Mouse (Mus musculus) G1E (cell line): Measurements from ENCODE around the gene Olfr724. TPM values are rescaled to one million over a fixed set of nuclear protein-coding genes. Genes with fewer than 3 reads are reported as not detected.
"Not testable (repeated sequence)": the region's sequence is repeated elsewhere in the genome, so short reads cannot be mapped to it uniquely, and the experiment has no call there.

Experiments used
- ATAC-seq: 2 replicates; pipeline ENCODE4 v1.8.0; 2016; ENCODE audit warnings: mild to moderate bottlenecking; ENCODE audit not compliant: insufficient number of reproducible peaks, poor library complexity, low FRiP score, severe bottlenecking; ENCODE audit errors: extremely low read depth
- DNase-seq: peaks from one replicate; pipeline ENCODE4 v3.0.0; 2012; ENCODE audit warnings: low spot score
- H3K27me3 ChIP-seq: 2 replicates; pipeline ENCODE4 v1.6.1; 2012; ENCODE audit warnings: mild to moderate bottlenecking, low read length, inconsistent platforms; ENCODE audit not compliant: insufficient read depth
- H3K36me3 ChIP-seq: replicated peaks from 2 replicates; pipeline ENCODE3; 2012; ENCODE audit warnings: mild to moderate bottlenecking, inconsistent platforms
- H3K4me1 ChIP-seq: 2 replicates; pipeline ENCODE4 v1.6.1; 2012; ENCODE audit warnings: low read depth, low read length, inconsistent platforms, mixed read lengths; ENCODE audit not compliant: insufficient read depth
- H3K4me3 ChIP-seq: 2 replicates; pipeline ENCODE4 v1.5.1; 2012; ENCODE audit warnings: low read depth, mild to moderate bottlenecking, inconsistent platforms, low read length, moderate library complexity, mixed read lengths
- H3K9me3 ChIP-seq: replicated peaks from 2 replicates; pipeline ENCODE4 v1.6.1; 2012; ENCODE audit warnings: inconsistent platforms
- CTCF ChIP-seq: IDR thresholded peaks from 2 replicates; pipeline ENCODE4 v1.5.1; 2012; ENCODE audit warnings: low read depth, low read length, inconsistent platforms, mixed read lengths
- GATA1 ChIP-seq: IDR thresholded peaks from 2 replicates; pipeline ENCODE4 v1.6.1; 2012; ENCODE audit warnings: borderline replicate concordance, low read length, inconsistent platforms, mixed read lengths
- GATA2 ChIP-seq: IDR thresholded peaks from 2 replicates; pipeline ENCODE4 v1.6.1; 2012; ENCODE audit warnings: low read depth, low read length, inconsistent platforms, borderline replicate concordance
- POLR2AphosphoS5 ChIP-seq: IDR thresholded peaks from 2 replicates; pipeline ENCODE4 v1.6.1; 2012; ENCODE audit warnings: low read depth, low read length, inconsistent platforms; ENCODE audit not compliant: insufficient replicate concordance
- TAL1 ChIP-seq: conservative IDR thresholded peaks from 2 replicates; pipeline ENCODE4 v1.6.1; 2012; ENCODE audit warnings: low read depth, low read length, inconsistent platforms, mixed read lengths
- polyA plus RNA-seq: library from polyadenylated mRNA; stranded (reverse); fragments of >175 nt; gene quantifications from 2 replicates; pipeline ENCODE4 v1.2.3, GENCODE M21; 2012
- total RNA-seq, 2 experiments: library from RNA; stranded (forward) in 1 of 2; stranded (reverse) in 1 of 2; fragments of 200-1000 nt in 1 of 2; fragments of >200 nt in 1 of 2; fragmentation: Nextera tagmentation in 1 of 2; gene quantifications; 2 replicates each; pipeline ENCODE4 v1.2.3; 2014 to 2017

Gene Olfr724
- total RNA-seq (2014; fragmentation: Nextera tagmentation) (not detected in 2 replicates), total RNA-seq (2017) (not detected in 2 replicates), polyA plus RNA-seq (not detected in 2 replicates)

DNA sequence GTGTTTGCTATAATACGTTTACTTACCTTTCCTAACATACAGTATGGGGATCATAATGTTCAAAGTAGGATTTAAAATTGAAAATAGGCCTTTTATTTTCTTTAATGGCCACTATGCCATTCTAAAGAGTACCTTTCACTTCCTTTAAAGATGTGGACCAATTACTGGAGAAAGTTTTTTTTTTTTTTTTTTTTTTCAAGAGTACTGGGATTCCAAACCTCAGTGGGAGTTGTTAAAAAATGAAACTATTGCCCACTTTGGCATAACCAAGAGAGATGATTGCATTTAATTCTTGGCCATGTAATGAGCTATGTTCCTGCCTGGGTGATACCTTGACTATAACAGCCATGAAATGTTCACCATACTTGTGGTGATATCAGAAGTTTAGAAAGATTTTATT is at the start of gene Olfr724:
Olfr724 (minus strand) TSS at position 101 of the 400 bp plus-strand sequence.
- not testable (repeated sequence) for DNase-seq, H3K36me3 ChIP-seq, H3K27me3 ChIP-seq, ATAC-seq, H3K9me3 ChIP-seq, H3K4me3 ChIP-seq, H3K4me1 ChIP-seq

- Histone ChIP-seq H3K9me3 (peaks cover 8% of the 10 kb centered on the region), H3K4me3 (no peak overlapping the region), H3K36me3 (no peaks in the 10 kb centered on the region), H3K27me3 (no peaks in the 10 kb centered on the region), H3K4me1 (no peaks in the 10 kb centered on the region)
- TF ChIP-seq GATA1 (no peak), TAL1 (no peak), POLR2AphosphoS5 (no peak), CTCF (no peak), GATA2 (no peak)
- ATAC-seq (no peak), DNase-seq (no peak)
These were observed 7.2 kb downstream of the Olfr724 start for GRCm38 (mm10) chr14:49955890-49956289.

DNA sequence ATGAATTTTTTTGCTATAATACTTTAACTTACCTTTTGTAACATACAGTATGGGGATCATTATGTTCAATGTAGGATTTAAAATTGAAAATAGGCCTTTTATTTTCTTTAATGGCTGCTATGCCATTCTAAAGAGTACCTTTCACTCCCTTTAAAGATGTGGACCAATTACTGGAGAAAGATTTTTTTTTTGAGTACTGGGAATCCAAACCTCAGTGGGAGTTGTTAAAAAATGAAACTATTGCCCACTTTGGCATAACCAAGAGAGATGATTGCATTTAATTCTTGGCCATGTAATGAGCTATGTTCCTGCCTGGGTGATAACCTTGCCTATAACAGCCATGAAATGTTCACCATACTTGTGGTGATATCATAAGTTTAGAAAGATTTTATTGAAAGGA is 31.4 kb downstream of the Olfr724 start, which contains the start of gene Olfr723:
Olfr723 (minus strand) TSS at position 101 of the 400 bp plus-strand sequence.
- H3K4me1 ChIP-seq, ATAC-seq, H3K4me3 ChIP-seq: not testable (repeated sequence)

More for the DNA sequence above, 31.4 kb downstream of the Olfr724 start, which contains the start of gene Olfr723:
- not testable (repeated sequence) for H3K27me3 ChIP-seq, H3K36me3 ChIP-seq, DNase-seq, H3K9me3 ChIP-seq

Other genes starting within 250 kb of the Olfr724 start
- gene Armh4, start 179.9 kb downstream of the Olfr724 start, total RNA-seq (2014; fragmentation: Nextera tagmentation): not detected in 2 replicates
- 0.12 and 0.16 TPM in 2 replicates for gene Armh4, start 179.9 kb downstream of the Olfr724 start, total RNA-seq (2017)
- gene Armh4, start 179.9 kb downstream of the Olfr724 start, polyA plus RNA-seq: not detected in 2 replicates
- not detected in 2 replicates for gene Olfr722, start 61.3 kb downstream of the Olfr724 start, total RNA-seq (2014; fragmentation: Nextera tagmentation)
- not detected in 2 replicates for gene Olfr722, start 61.3 kb downstream of the Olfr724 start, total RNA-seq (2017)
- not detected in 2 replicates for gene Olfr722, start 61.3 kb downstream of the Olfr724 start, polyA plus RNA-seq
- not detected in 2 replicates for gene Olfr723, start 31.5 kb downstream of the Olfr724 start, total RNA-seq (2014; fragmentation: Nextera tagmentation)
- not detected in 2 replicates for gene Olfr723, start 31.5 kb downstream of the Olfr724 start, total RNA-seq (2017)
- gene Olfr723, start 31.5 kb downstream of the Olfr724 start, polyA plus RNA-seq: not detected in 2 replicates
- gene Olfr725, start 77.1 kb upstream of the Olfr724 start, total RNA-seq (2014; fragmentation: Nextera tagmentation): not detected in 2 replicates
- 0.17 TPM in 1 of 2 replicates, not detected in the other for gene Olfr725, start 77.1 kb upstream of the Olfr724 start, total RNA-seq (2017)
- not detected in 2 replicates for gene Olfr725, start 77.1 kb upstream of the Olfr724 start, polyA plus RNA-seq
- not detected in 2 replicates for gene Olfr726, start 127.7 kb upstream of the Olfr724 start, total RNA-seq (2014; fragmentation: Nextera tagmentation)
- 0.27 TPM in 1 of 2 replicates, not detected in the other for gene Olfr726, start 127.7 kb upstream of the Olfr724 start, total RNA-seq (2017)
- gene Olfr726, start 127.7 kb upstream of the Olfr724 start, polyA plus RNA-seq: not detected in 2 replicates
- not detected in 2 replicates for gene Olfr727, start 159.9 kb upstream of the Olfr724 start, total RNA-seq (2014; fragmentation: Nextera tagmentation)
- not detected in 2 replicates for gene Olfr727, start 159.9 kb upstream of the Olfr724 start, total RNA-seq (2017)
- not detected in 2 replicates for gene Olfr727, start 159.9 kb upstream of the Olfr724 start, polyA plus RNA-seq
- not detected in 2 replicates for gene Olfr728, start 179.4 kb upstream of the Olfr724 start, total RNA-seq (2014; fragmentation: Nextera tagmentation)
- 0.22 and 0.23 TPM in 2 replicates for gene Olfr728, start 179.4 kb upstream of the Olfr724 start, total RNA-seq (2017)
- not detected in 2 replicates for gene Olfr728, start 179.4 kb upstream of the Olfr724 start, polyA plus RNA-seq
- not detected in 2 replicates for gene Olfr729, start 189.6 kb upstream of the Olfr724 start, total RNA-seq (2014; fragmentation: Nextera tagmentation)
- gene Olfr729, start 189.6 kb upstream of the Olfr724 start, total RNA-seq (2017): under 0.01 and 0.05 TPM in 2 replicates
- gene Olfr729, start 189.6 kb upstream of the Olfr724 start, polyA plus RNA-seq: not detected in 2 replicates
- gene Olfr730, start 224.9 kb upstream of the Olfr724 start, total RNA-seq (2014; fragmentation: Nextera tagmentation): not detected in 2 replicates
- 0.22 and 0.41 TPM in 2 replicates for gene Olfr730, start 224.9 kb upstream of the Olfr724 start, total RNA-seq (2017)
- gene Olfr730, start 224.9 kb upstream of the Olfr724 start, polyA plus RNA-seq: not detected in 2 replicates